In the genomic region with DNA sequence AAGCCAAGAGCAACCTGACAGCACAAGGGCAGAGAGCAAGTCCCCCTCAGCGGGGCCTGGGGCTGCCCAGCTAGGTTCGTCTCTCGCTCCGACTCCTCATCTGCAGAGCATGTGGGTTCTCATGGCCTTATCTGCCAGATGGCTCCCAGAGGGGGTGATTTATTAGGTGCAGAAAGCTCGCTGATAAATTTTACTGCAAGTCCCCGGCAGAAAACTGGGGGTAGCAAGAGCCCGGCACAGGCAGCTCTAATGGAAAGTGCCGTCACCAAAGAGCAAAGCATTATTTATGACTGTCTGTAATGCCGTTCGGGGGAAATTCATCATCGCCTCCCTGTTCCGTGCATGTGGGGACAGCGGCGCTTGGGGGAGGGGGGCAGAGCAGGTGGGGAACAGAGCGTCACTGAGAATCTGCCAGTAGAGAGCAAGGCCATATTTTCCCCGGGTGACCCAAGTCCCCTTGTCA, we compare ENCODE assay signal across 8 mouse cellular contexts.
A peak's percentile ranks its signal among the peaks of the same experiment; 100 is the strongest.
DNase-seq lines count a peak whose midpoint lies in the region; ATAC-seq lines count a peak whose summit lies in the region.

No protein-coding gene starts in this region.

- H3K9me3 ChIP-seq in hindbrain, embryonic 14.5 days (ENCODE audit: control insufficient read depth, low read length) = no peaks in the 10 kb centered on the region

- no peak overlapping the region; the same call in 1 of the 2 replicates for H3K9ac ChIP-seq in hindbrain, embryonic 14.5 days

- DNase-seq in kidney, postnatal 14 days = peak; percentile 18
- DNase-seq in kidney, adult 9 months = no peak
- peak; percentile 83 for DNase-seq in embryo, embryonic 11 days
- peak; percentile 57 for DNase-seq in hindbrain, embryonic 14.5 days (ENCODE audit: low spot score)
- DNase-seq in neural tube, embryonic 10.5 days (ENCODE audit: extremely low spot score, low spot score) = peak; percentile 84
- no peak for DNase-seq in lung, postnatal 25 days (ENCODE audit: low spot score)
- DNase-seq in thymus, postnatal 10 days (ENCODE audit: low spot score in 2 of 2) = no peak

- H3K36me3 ChIP-seq in hindbrain, embryonic 14.5 days (replicated peaks; ENCODE audit: control insufficient read depth, insufficient read depth) = no peaks in the 10 kb centered on the region

- H3K27me3 ChIP-seq in hindbrain, embryonic 14.5 days (ENCODE audit: control insufficient read depth, insufficient read depth, low read length) = no peaks in the 10 kb centered on the region

- peak overlapping the region; percentile 45 for H3K27ac ChIP-seq in hindbrain, embryonic 14.5 days

- peak overlapping the region; percentile 46 for H3K4me2 ChIP-seq in hindbrain, embryonic 14.5 days (replicated peaks)

- ATAC-seq in hindbrain, embryonic 14.5 days (ENCODE audit: low FRiP score) = peak; percentile 70
- no peak for ATAC-seq in activated CD4-positive, CD25-positive, alpha-beta regulatory T cell, adult 4 months

- peaks cover 16% of the 10 kb centered on the region for H3K4me1 ChIP-seq in hindbrain, embryonic 14.5 days (replicated peaks; ENCODE audit: control insufficient read depth, insufficient read depth, low read length)

- no peak overlapping the region for H3K4me3 ChIP-seq in hindbrain, embryonic 14.5 days (replicated peaks; ENCODE audit: low read length)

- WGBS in hindbrain, embryonic 14.5 days = 30% methylated on average over 16 of the region's 16 CpGs

Comparison
In these comparisons a context has a peak if more than half of its experiments do, and no peak if none do; other contexts are left out.
1. DNase-seq: peak in kidney, postnatal 14 days (single experiment), embryo, embryonic 11 days (single experiment), hindbrain, embryonic 14.5 days (single experiment) and neural tube, embryonic 10.5 days (single experiment); none in kidney, adult 9 months (single experiment), lung, postnatal 25 days (single experiment) and thymus, postnatal 10 days (0 of 2).